ENCODE assay signal across 1 mouse cellular context in the genomic region with DNA sequence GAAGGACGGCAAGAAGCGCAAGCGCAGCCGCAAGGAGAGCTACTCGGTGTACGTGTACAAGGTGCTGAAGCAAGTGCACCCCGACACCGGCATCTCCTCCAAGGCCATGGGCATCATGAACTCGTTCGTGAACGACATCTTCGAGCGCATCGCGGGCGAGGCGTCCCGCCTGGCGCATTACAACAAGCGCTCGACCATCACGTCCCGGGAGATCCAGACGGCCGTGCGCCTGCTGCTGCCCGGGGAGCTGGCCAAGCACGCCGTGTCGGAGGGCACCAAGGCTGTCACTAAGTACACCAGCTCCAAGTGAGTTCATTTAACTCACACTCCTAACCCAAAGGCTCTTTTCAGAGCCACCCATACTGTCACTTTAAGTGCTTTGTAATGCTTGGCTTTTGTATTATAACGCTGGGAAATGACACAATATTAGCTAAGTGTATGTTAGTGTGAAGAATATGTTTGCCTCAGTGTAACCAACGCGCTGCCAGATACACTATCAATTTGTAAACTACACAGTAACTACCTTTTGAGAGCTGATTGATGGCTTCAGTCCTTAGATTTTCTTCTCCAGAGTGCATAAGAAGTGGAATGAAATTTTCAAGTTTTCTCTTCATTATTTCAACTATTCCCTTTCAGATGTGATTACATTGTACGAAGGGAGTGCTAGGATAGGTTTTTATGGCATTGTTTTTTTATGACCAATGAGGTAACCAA.
A peak's percentile ranks its signal among the peaks of the same experiment; 100 is the strongest.
TF ChIP-seq lines count a peak whose summit lies in the region.

No protein-coding gene starts in this region.

TF ChIP-seq in MEL, 35 proteins besides CTCF, POLR2A, EP300 and RAD21:
- TF ChIP-seq UBTF (IDR thresholded peaks at IDR 0.05; ENCODE audit: borderline replicate concordance, insufficient read depth, low read depth, low read length) (peak; percentile 96; the same call in 1 of the 2 replicates), POLR2AphosphoS5 (IDR thresholded peaks at IDR 0.05; ENCODE audit: borderline replicate concordance, low read depth, low read length) (peak; percentile 93; the same call in 1 of the 2 replicates), TBP (IDR thresholded peaks at IDR 0.05; ENCODE audit: low read depth, low read length) (peak; percentile 37; the same call in 1 of the 2 replicates)
